Mouse (Mus musculus) E14TG2a.4 (cell line): ENCODE data around the gene Tmem143.

ENCODE experiments used
- CTCF ChIP-seq: conservative IDR thresholded peaks from 2 replicates; pipeline ENCODE4 v1.5.1; 2014; ENCODE audit warnings: low read length
- NANOG ChIP-seq: IDR thresholded peaks from 2 replicates; pipeline ENCODE4 v1.6.1; 2014; ENCODE audit warnings: borderline replicate concordance, low read length, mixed read lengths
- POU5F1 ChIP-seq: IDR thresholded peaks from 2 replicates; pipeline ENCODE4 v1.6.1; 2014; ENCODE audit warnings: low read length, borderline replicate concordance

- no peak for TF ChIP-seq CTCF
- TF ChIP-seq POU5F1 = no peak
- TF ChIP-seq NANOG = no peak
These were observed 46.1 kb upstream of the Tmem143 start for GRCm38 (mm10) chr7:45850661-45851060.
